Mouse (Mus musculus): ENCODE results near the gene Tmem208. TPM values are rescaled to one million over a fixed set of nuclear protein-coding genes. Genes with fewer than 3 reads are reported as not detected.

The Tmem208 gene
- polyA plus RNA-seq, 1 experiment from 2014 or later: 91.2 TPM

MicroRNA genes within 50 kb of the gene (microRNA counts, 519-probe panel; counts per million panel counts)
- 2,410 counts per million, percentile 41 among the panel's probes with 10 or more counts for microRNA mmu-miR-328

Small RNA genes within 50 kb of the gene (microRNA-seq; reads per million reads assigned to microRNA genes)
- gene Gm27320: not detected
- gene Mir328: 310 reads per million, percentile 65 among the genes with 10 or more reads in this experiment

Other genes with a start within 250 kb of the Tmem208 start
- gene Ces3b, start 242.6 kb upstream of the Tmem208 start, polyA plus RNA-seq (2015; fragmentation: Nextera tagmentation; extraction: Ambion mirVana): not detected in 2 replicates
- not detected in 2 replicates for gene Ces4a, start 194.6 kb upstream of the Tmem208 start, polyA plus RNA-seq (2015; fragmentation: Nextera tagmentation; extraction: Ambion mirVana)
- 6.5 and 7.0 TPM in 2 replicates for gene Cbfb, start 155.7 kb upstream of the Tmem208 start, polyA plus RNA-seq (2015; fragmentation: Nextera tagmentation; extraction: Ambion mirVana)
- gene D230025D16Rik, start 101.2 kb upstream of the Tmem208 start, polyA plus RNA-seq (2015; fragmentation: Nextera tagmentation; extraction: Ambion mirVana): 16.9 and 20.3 TPM in 2 replicates
- gene B3gnt9, start 71.2 kb upstream of the Tmem208 start, polyA plus RNA-seq (2015; fragmentation: Nextera tagmentation; extraction: Ambion mirVana): 2.3 and 2.4 TPM in 2 replicates
- gene Tradd, start 61.7 kb upstream of the Tmem208 start, polyA plus RNA-seq (2015; fragmentation: Nextera tagmentation; extraction: Ambion mirVana): 14.9 and 15.5 TPM in 2 replicates
- 1.2 and 1.3 TPM in 2 replicates for gene Fbxl8, start 61.7 kb upstream of the Tmem208 start, polyA plus RNA-seq (2015; fragmentation: Nextera tagmentation; extraction: Ambion mirVana)
- not detected in 2 replicates for gene Hsf4, start 56.6 kb upstream of the Tmem208 start, polyA plus RNA-seq (2015; fragmentation: Nextera tagmentation; extraction: Ambion mirVana)
- 0.22 and 0.30 TPM in 2 replicates for gene Nol3, start 50.2 kb upstream of the Tmem208 start, polyA plus RNA-seq (2015; fragmentation: Nextera tagmentation; extraction: Ambion mirVana)
- 0.59 and 0.68 TPM in 2 replicates for gene 4931428F04Rik, start 36.5 kb upstream of the Tmem208 start, polyA plus RNA-seq (2015; fragmentation: Nextera tagmentation; extraction: Ambion mirVana)
- gene Exoc3l, start 30.3 kb upstream of the Tmem208 start, polyA plus RNA-seq (2015; fragmentation: Nextera tagmentation; extraction: Ambion mirVana): 6.0 and 6.7 TPM in 2 replicates
- 197 and 211 TPM in 2 replicates for gene E2f4, start 28.7 kb upstream of the Tmem208 start, polyA plus RNA-seq (2015; fragmentation: Nextera tagmentation; extraction: Ambion mirVana)
- 3.4 and 4.4 TPM in 2 replicates for gene Elmo3, start 20.8 kb upstream of the Tmem208 start, polyA plus RNA-seq (2015; fragmentation: Nextera tagmentation; extraction: Ambion mirVana)
- gene Lrrc29, start 76 bp upstream of the Tmem208 start, polyA plus RNA-seq (2015; fragmentation: Nextera tagmentation; extraction: Ambion mirVana): 10.4 and 11.8 TPM in 2 replicates
- gene Fhod1, start 21.6 kb downstream of the Tmem208 start, polyA plus RNA-seq (2015; fragmentation: Nextera tagmentation; extraction: Ambion mirVana): 0.53 and 0.70 TPM in 2 replicates
- gene Slc9a5, start 22.5 kb downstream of the Tmem208 start, polyA plus RNA-seq (2015; fragmentation: Nextera tagmentation; extraction: Ambion mirVana): 0.13 TPM in 2 replicates
- gene Plekhg4, start 46.9 kb downstream of the Tmem208 start, polyA plus RNA-seq (2015; fragmentation: Nextera tagmentation; extraction: Ambion mirVana): not detected in 2 replicates
- not detected in 2 replicates for gene Kctd19, start 87.1 kb downstream of the Tmem208 start, polyA plus RNA-seq (2015; fragmentation: Nextera tagmentation; extraction: Ambion mirVana)
- 0.12 and 0.13 TPM in 2 replicates for gene Lrrc36, start 87.2 kb downstream of the Tmem208 start, polyA plus RNA-seq (2015; fragmentation: Nextera tagmentation; extraction: Ambion mirVana)
- gene Tppp3, start 145.2 kb downstream of the Tmem208 start, polyA plus RNA-seq (2015; fragmentation: Nextera tagmentation; extraction: Ambion mirVana): 3.1 and 4.8 TPM in 2 replicates
- gene Zdhhc1, start 170.5 kb downstream of the Tmem208 start, polyA plus RNA-seq (2015; fragmentation: Nextera tagmentation; extraction: Ambion mirVana): 1.9 and 2.3 TPM in 2 replicates
- 0.40 and 0.58 TPM in 2 replicates for gene Hsd11b2, start 192.4 kb downstream of the Tmem208 start, polyA plus RNA-seq (2015; fragmentation: Nextera tagmentation; extraction: Ambion mirVana)
- gene Atp6v0d1, start 239.7 kb downstream of the Tmem208 start, polyA plus RNA-seq (2015; fragmentation: Nextera tagmentation; extraction: Ambion mirVana): 52.4 and 59.4 TPM in 2 replicates